Mouse (Mus musculus) hindbrain, embryonic 15.5 days (tissue): ENCODE data around the gene Hmgcs1. TPM values are rescaled to one million over a fixed set of nuclear protein-coding genes. Genes with fewer than 3 reads are reported as not detected.
"Not testable (repeated sequence)": the region's sequence is repeated elsewhere in the genome, so short reads cannot be mapped to it uniquely, and the experiment has no call there.

ENCODE experiments used
- ATAC-seq: fragments of 200-750 bp; cut with Nextera tagmentation; 2 replicates; pipeline ENCODE4 v1.8.0; 2017; ENCODE audit warnings: low read depth, moderate number of reproducible peaks, moderate TSS enrichment; ENCODE audit not compliant: low FRiP score
- H3K27ac ChIP-seq: fragments of 300-500 bp; sonication (generic); replicated peaks from 2 replicates; pipeline ENCODE4 v1.5.1; 2015; ENCODE audit warnings: mild to moderate bottlenecking, inconsistent platforms
- H3K27me3 ChIP-seq: fragments of 300-500 bp; sonication (generic); 2 replicates; pipeline ENCODE4 v1.6.1; 2015; ENCODE audit warnings: control low read depth, inconsistent platforms
- H3K36me3 ChIP-seq: fragments of 300-500 bp; sonication (generic); 2 replicates; pipeline ENCODE4 v1.6.1; 2015; ENCODE audit warnings: control low read depth, inconsistent platforms
- H3K4me1 ChIP-seq: fragments of 300-500 bp; sonication (generic); replicated peaks from 2 replicates; pipeline ENCODE4 v1.6.1; 2015; ENCODE audit warnings: control low read depth, inconsistent platforms
- H3K4me2 ChIP-seq: fragments of 300-500 bp; sonication (generic); 2 replicates; pipeline ENCODE4 v1.6.1; 2015; ENCODE audit warnings: moderate library complexity, mild to moderate bottlenecking, inconsistent platforms
- H3K4me3 ChIP-seq: fragments of 300-500 bp; sonication (generic); 2 replicates; pipeline ENCODE4 v1.5.1; 2015; ENCODE audit warnings: mild to moderate bottlenecking, inconsistent platforms
- H3K9ac ChIP-seq: fragments of 300-500 bp; sonication (generic); 2 replicates; pipeline ENCODE4 v1.6.1; 2015; ENCODE audit warnings: inconsistent platforms
- H3K9me3 ChIP-seq: fragments of 300-500 bp; sonication (generic); 2 replicates; pipeline ENCODE4 v1.6.1; 2016; ENCODE audit warnings: control low read depth, inconsistent platforms
- WGBS: fragments of 180-500 bp; shearing (Covaris S2); methylation state at CpG from one replicate; pipeline ENCODE4 v1.1.7; 2015; 5-methylcytosine and 5-hydroxymethylcytosine counted together
- polyA plus RNA-seq: library from polyadenylated mRNA; unstranded; fragments of >200 nt; fragmentation: Nextera tagmentation; extraction: Ambion mirVana; gene quantifications from 2 replicates; pipeline ENCODE4 v1.2.1, GENCODE M21; 2015

The Hmgcs1 gene
- polyA plus RNA-seq, 1 experiment from 2014 or later, result 514 TPM

DNA sequence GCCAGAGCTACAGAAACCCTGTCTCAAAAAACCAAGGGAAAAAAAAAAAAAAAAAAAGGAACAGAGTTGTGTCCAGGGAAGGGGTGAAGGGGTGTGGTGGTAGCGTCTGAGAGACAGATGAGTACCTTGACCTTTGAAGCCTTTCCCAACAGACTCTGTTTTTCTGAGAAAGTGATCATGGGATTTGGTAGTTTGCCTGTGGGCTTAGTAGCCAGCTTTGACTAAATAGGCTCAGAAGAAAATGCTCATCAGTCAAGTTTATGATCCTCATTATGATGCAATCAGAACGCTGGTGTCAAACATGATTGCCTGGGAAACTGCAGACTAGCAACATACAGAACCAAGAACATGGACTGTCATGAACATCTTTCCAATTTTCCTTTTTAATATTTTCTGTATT is 10.5 kb upstream of the Hmgcs1 start:
- no peaks in the 10 kb centered on the region for H3K9me3 ChIP-seq
- no peaks in the 10 kb centered on the region for H3K4me1 ChIP-seq
- WGBS, result 72% methylated on average over 2 of the region's 2 CpGs
- no peak overlapping the region for H3K27ac ChIP-seq
- H3K27me3 ChIP-seq, result no peaks in the 10 kb centered on the region
- no peak overlapping the region for H3K4me2 ChIP-seq
- no peak overlapping the region for H3K9ac ChIP-seq
- no peak for ATAC-seq
- no peaks in the 10 kb centered on the region for H3K36me3 ChIP-seq
- no peak overlapping the region for H3K4me3 ChIP-seq

- no peaks in the 10 kb centered on the region for H3K27me3 ChIP-seq
- H3K36me3 ChIP-seq, result no peaks in the 10 kb centered on the region
- H3K4me2 ChIP-seq, result no peak overlapping the region
- 81% methylated on average over 3 of the region's 3 CpGs for WGBS
- no peak overlapping the region for H3K27ac ChIP-seq
- no peaks in the 10 kb centered on the region for H3K9me3 ChIP-seq
- H3K9ac ChIP-seq, result no peak overlapping the region
- ATAC-seq, result no peak
- H3K4me3 ChIP-seq, result no peak overlapping the region
- no peaks in the 10 kb centered on the region for H3K4me1 ChIP-seq
Measured at GRCm38 (mm10) chr13:119681161-119681560, 9.0 kb upstream of the Hmgcs1 start.

- no peaks in the 10 kb centered on the region for H3K36me3 ChIP-seq
- H3K4me2 ChIP-seq, result no peak overlapping the region
- no peak overlapping the region for H3K4me3 ChIP-seq
- no peaks in the 10 kb centered on the region for H3K27me3 ChIP-seq
- H3K4me1 ChIP-seq, result peaks cover 13% of the 10 kb centered on the region
- ATAC-seq, result no peak
- H3K27ac ChIP-seq, result no peak overlapping the region
- WGBS, result 79% methylated on average over 11 of the region's 11 CpGs
- H3K9ac ChIP-seq, result no peak overlapping the region
- no peaks in the 10 kb centered on the region for H3K9me3 ChIP-seq
Measured at GRCm38 (mm10) chr13:119684416-119685177, 5.6 kb upstream of the Hmgcs1 start.

DNA sequence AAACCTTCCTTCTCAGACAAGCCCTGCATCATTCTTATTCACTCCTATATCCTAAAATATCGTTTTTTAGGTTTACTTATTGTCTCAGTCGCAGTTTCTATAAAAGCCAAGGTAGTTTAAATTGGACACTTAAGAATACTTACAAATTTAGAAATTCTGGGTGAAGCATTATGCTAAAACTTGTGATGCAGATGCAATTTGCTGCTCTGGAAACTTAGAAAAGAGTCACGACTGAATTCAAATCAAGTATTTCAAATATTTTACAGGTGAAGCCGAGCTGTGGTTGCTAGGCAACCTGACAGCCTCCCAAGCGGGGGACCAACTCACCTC is 505 bp upstream of the Hmgcs1 start:
- peak overlapping the region; percentile 35 for H3K9ac ChIP-seq
- peaks cover 42% of the 10 kb centered on the region for H3K4me1 ChIP-seq
- peak overlapping the region; percentile 97 for H3K4me3 ChIP-seq
- H3K36me3 ChIP-seq, result no peaks in the 10 kb centered on the region
- no peaks in the 10 kb centered on the region for H3K27me3 ChIP-seq
- peak overlapping the region; percentile 99 for H3K27ac ChIP-seq
- ATAC-seq, result no peak
- H3K9me3 ChIP-seq, result no peaks in the 10 kb centered on the region
- H3K4me2 ChIP-seq, result peak overlapping the region; percentile 56
- 4% methylated on average over 5 of the region's 5 CpGs for WGBS

DNA sequence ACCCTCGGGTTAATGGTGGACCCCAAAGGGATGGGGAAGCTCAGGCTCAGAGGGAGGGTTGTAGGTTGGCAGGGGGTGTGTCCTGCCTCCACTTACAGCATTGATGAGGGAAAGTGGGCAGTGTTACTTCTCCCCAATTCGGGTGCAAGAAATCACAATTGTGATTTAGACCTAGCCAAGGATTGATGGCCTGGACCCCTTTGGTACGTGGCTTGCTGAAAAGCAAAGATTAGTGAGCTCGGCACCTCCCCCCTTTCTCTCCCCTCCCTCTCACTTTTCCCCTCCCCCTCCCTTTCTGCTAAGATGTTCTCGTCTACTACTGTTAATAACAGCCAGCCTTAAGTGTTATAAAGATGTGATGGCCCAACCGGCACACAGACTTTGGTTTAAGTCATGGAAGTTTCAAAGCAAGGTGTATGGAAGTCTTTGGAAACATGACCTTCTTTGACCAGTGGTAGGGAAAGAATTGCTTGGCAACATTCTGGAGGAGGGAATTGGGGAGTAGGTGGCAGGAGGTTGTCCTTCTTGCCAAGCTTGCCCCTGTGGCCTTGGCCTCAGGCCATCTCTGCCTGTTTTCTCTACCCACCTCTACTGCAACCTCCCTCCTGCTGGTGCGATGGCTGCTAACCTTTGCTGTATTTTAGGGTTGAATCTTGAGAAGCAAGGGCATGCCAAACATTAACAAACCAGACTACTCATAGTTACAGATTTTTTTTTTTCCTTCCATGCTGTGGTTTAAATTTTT is 869 bp downstream of the Hmgcs1 start:
- Histone ChIP-seq H3K4me3 (peak overlapping the region; percentile 97), H3K27ac (peak overlapping the region; percentile 99), H3K36me3 (0 out of 2 replicates have a peak, but pooled peaks cover 4% of the 10 kb centered on the region), H3K27me3 (no peaks in the 10 kb centered on the region), H3K4me1 (peaks cover 52% of the 10 kb centered on the region), H3K9ac (peak overlapping the region; percentile 99), H3K4me2 (peak overlapping the region; percentile 59), H3K9me3 (no peaks in the 10 kb centered on the region)
- ATAC-seq, result no peak
- 4% methylated on average over 7 of the region's 7 CpGs for WGBS

DNA sequence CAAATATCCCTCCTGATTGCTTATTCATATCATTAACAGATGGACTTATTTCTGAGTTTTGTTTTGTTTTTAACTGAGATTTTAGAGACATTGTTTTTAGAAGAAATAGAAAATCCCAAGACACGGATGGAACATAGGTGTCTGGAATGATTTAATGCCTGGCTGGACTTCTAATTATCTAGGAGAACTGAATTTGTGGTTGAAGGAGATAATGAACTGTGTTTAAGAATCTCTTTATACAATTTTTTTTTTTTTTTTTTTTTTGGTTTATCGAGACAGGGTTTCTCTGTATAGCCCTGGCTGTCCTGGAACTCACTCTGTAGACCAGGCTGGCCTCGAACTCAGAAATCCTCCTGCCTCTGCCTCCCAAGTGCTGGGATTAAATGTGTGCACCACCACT is 1.8 kb downstream of the Hmgcs1 start:
- not testable (repeated sequence) for H3K27ac ChIP-seq, H3K36me3 ChIP-seq, H3K9me3 ChIP-seq, H3K27me3 ChIP-seq, ATAC-seq
- 59% methylated on average over 3 of the region's 3 CpGs for WGBS
- H3K4me1 ChIP-seq, result peaks cover 62% of the 10 kb centered on the region
- peak overlapping the region; percentile 59 for H3K4me2 ChIP-seq
- peak overlapping the region; percentile 97 for H3K4me3 ChIP-seq
- peak overlapping the region; percentile 99; the same call in 1 of the 2 replicates for H3K9ac ChIP-seq

- Histone ChIP-seq H3K4me2 (peak overlapping the region; percentile 35), H3K27me3 (no peaks in the 10 kb centered on the region), H3K4me1 (peaks cover 62% of the 10 kb centered on the region), H3K9ac (peak overlapping the region; percentile 16; the same call in 1 of the 2 replicates), H3K4me3 (0 out of 2 replicates have a peak overlapping the region, but pooled peaks have one; percentile 2), H3K27ac (no peak overlapping the region), H3K36me3 (peaks cover 13% of the 10 kb centered on the region), H3K9me3 (no peaks in the 10 kb centered on the region)
- 62% methylated on average over 4 of the region's 4 CpGs for WGBS
- no peak for ATAC-seq
Measured at GRCm38 (mm10) chr13:119695676-119696075, 5.5 kb downstream of the Hmgcs1 start.

- no peak for ATAC-seq
- peak overlapping the region; percentile 21; the same call in 1 of the 2 replicates for H3K4me2 ChIP-seq
- H3K9me3 ChIP-seq, result no peaks in the 10 kb centered on the region
- H3K4me3 ChIP-seq, result no peak overlapping the region
- 59% methylated on average over 1 of the region's 1 CpGs for WGBS
- no peak overlapping the region for H3K27ac ChIP-seq
- peaks cover 61% of the 10 kb centered on the region for H3K4me1 ChIP-seq
- peaks cover 21% of the 10 kb centered on the region for H3K36me3 ChIP-seq
- H3K9ac ChIP-seq, result no peak overlapping the region
- H3K27me3 ChIP-seq, result no peaks in the 10 kb centered on the region
Measured at GRCm38 (mm10) chr13:119696496-119696895, 6.3 kb downstream of the Hmgcs1 start.

DNA sequence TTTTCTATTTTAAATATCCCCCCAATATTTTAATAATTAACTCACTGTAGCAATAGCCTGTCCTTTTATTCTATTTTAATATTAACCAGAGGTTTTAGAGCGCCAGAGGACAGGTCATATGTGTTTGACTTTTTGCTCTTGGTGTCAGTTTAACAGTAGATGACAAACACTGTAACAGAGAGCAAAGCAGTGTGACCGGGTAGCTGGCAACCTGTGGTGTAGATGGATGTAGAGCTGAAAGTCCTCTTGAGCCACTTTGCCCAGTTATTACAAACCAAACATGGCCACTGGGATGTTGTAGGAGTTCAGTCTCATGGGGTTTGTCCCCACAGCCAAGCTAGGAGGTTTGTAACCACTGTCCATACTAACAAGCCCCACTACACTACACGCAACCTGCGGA is 8.3 kb downstream of the Hmgcs1 start:
- no peak for ATAC-seq
- peaks cover 37% of the 10 kb centered on the region for H3K36me3 ChIP-seq
- H3K9ac ChIP-seq, result no peak overlapping the region
- no peak overlapping the region for H3K4me2 ChIP-seq
- peaks cover 45% of the 10 kb centered on the region for H3K4me1 ChIP-seq
- no peaks in the 10 kb centered on the region for H3K27me3 ChIP-seq
- no peak overlapping the region for H3K27ac ChIP-seq
- H3K4me3 ChIP-seq, result no peak overlapping the region
- WGBS, result 87% methylated on average over 4 of the region's 4 CpGs
- H3K9me3 ChIP-seq, result no peaks in the 10 kb centered on the region

DNA sequence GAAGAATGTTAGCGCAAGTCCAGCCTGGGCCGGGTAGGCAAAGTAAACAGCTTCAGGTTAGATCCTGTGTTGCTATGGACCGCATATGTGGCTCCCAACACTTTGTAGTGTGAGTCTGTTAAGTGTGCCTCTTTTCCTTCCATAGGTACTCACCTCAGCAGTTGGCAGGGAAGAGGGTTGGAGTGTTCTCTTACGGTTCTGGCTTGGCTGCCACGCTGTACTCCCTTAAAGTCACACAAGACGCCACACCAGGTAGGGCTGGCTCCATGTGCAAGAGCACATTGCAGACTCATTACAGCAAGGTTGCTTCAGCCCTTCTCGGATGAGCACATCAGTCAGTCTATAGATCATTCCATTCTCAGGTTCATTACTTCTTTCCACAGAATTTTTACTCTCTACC is 14.1 kb downstream of the Hmgcs1 start:
- 93% methylated on average over 7 of the region's 7 CpGs for WGBS
- Histone ChIP-seq H3K9me3 (no peaks in the 10 kb centered on the region), H3K4me2 (no peak overlapping the region), H3K4me1 (no peaks in the 10 kb centered on the region), H3K36me3 (peaks cover 80% of the 10 kb centered on the region), H3K27ac (no peak overlapping the region), H3K4me3 (no peak overlapping the region), H3K27me3 (no peaks in the 10 kb centered on the region), H3K9ac (no peak overlapping the region)
- no peak for ATAC-seq

- ATAC-seq, H3K4me3 ChIP-seq: not testable (repeated sequence)
- 88% methylated on average over 8 of the region's 8 CpGs for WGBS
Measured at GRCm38 (mm10) chr13:119706278-119706880, 16.2 kb downstream of the Hmgcs1 start.

DNA sequence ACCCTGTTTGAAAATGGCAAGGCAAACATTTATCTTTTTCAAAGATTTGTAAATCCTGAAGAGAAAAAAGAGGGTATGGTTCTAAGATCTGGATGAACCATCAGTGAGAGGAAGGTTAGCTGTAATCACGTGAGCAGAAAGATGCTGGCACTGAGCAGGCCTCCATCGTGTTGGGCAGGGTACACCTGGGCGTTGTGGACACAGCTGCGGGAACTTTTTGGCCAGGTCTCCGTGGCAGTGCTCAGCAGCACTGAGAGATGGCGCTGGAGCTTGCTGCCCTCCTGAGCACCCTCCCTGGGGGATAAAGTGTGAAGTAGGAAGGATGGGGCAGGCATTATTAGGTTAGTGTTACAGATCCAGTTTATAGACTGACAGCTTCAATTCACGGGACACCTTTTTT is 16.8 kb downstream of the Hmgcs1 start:
- Histone ChIP-seq H3K4me1 (no peaks in the 10 kb centered on the region), H3K4me3 (no peak overlapping the region), H3K9ac (no peak overlapping the region), H3K9me3 (no peaks in the 10 kb centered on the region), H3K27me3 (no peaks in the 10 kb centered on the region), H3K36me3 (peaks cover 80% of the 10 kb centered on the region), H3K4me2 (no peak overlapping the region), H3K27ac (no peak overlapping the region)
- ATAC-seq, result no peak
- WGBS, result 75% methylated on average over 7 of the region's 7 CpGs

More at GRCm38 (mm10) chr13:119706278-119706880, 16.2 kb downstream of the Hmgcs1 start:
- not testable (repeated sequence) for H3K4me2 ChIP-seq, H3K27ac ChIP-seq, H3K9me3 ChIP-seq, H3K4me1 ChIP-seq, H3K27me3 ChIP-seq, H3K9ac ChIP-seq
- H3K36me3 ChIP-seq, result peaks cover 80% of the 10 kb centered on the region
